Mouse (Mus musculus) liver, embryonic 13.5 days (tissue): Measurements from ENCODE around the gene Pkd1l2. TPM values are rescaled to one million over a fixed set of nuclear protein-coding genes. Genes with fewer than 3 reads are reported as not detected.

ENCODE experiments used
- ATAC-seq: fragments of 200-750 bp; cut with Nextera tagmentation; 2 replicates; pipeline ENCODE4 v1.8.0; 2017; ENCODE audit warnings: low read depth, mild to moderate bottlenecking, moderate number of reproducible peaks, moderate library complexity
- DNase-seq: peaks from one replicate; pipeline ENCODE4 v3.0.0; 2022
- H3K27ac ChIP-seq: fragments of 300-500 bp; sonication (generic); 2 replicates; pipeline ENCODE4 v1.5.1; 2015; ENCODE audit warnings: moderate library complexity, mild to moderate bottlenecking, inconsistent platforms
- H3K27me3 ChIP-seq: fragments of 300-500 bp; sonication (generic); 2 replicates; pipeline ENCODE4 v1.6.1; 2015; ENCODE audit warnings: mild to moderate bottlenecking, inconsistent platforms
- H3K36me3 ChIP-seq: fragments of 300-500 bp; sonication (generic); 2 replicates; pipeline ENCODE4 v1.6.1; 2015; ENCODE audit warnings: mild to moderate bottlenecking, inconsistent platforms
- H3K4me1 ChIP-seq: fragments of 300-500 bp; sonication (generic); replicated peaks from 2 replicates; pipeline ENCODE4 v1.6.1; 2015; ENCODE audit warnings: inconsistent platforms
- H3K4me2 ChIP-seq: fragments of 300-500 bp; sonication (generic); 2 replicates; pipeline ENCODE4 v1.6.1; 2015; ENCODE audit warnings: inconsistent platforms, mild to moderate bottlenecking, moderate library complexity
- H3K4me3 ChIP-seq: fragments of 300-500 bp; sonication (generic); replicated peaks from 2 replicates; pipeline ENCODE4 v1.5.1; 2015; ENCODE audit warnings: mild to moderate bottlenecking, inconsistent platforms
- H3K9ac ChIP-seq: fragments of 300-500 bp; sonication (generic); 2 replicates; pipeline ENCODE4 v1.6.1; 2015; ENCODE audit warnings: mild to moderate bottlenecking, inconsistent platforms
- H3K9me3 ChIP-seq: fragments of 300-500 bp; sonication (generic); replicated peaks from 2 replicates; pipeline ENCODE4 v1.6.1; 2016; ENCODE audit warnings: inconsistent platforms
- WGBS: fragments of 180-500 bp; shearing (Covaris S2); methylation state at CpG from one replicate; pipeline ENCODE4 v1.1.7; 2015; ENCODE audit not compliant: insufficient replicate concordance; 5-methylcytosine and 5-hydroxymethylcytosine counted together
- polyA plus RNA-seq: library from polyadenylated mRNA; unstranded; fragments of >200 nt; fragmentation: Nextera tagmentation; extraction: Ambion mirVana; gene quantifications from 2 replicates; pipeline ENCODE4 v1.2.1, GENCODE M21; 2015

Gene Pkd1l2
- polyA plus RNA-seq, 1 experiment from 2014 or later: 0.03 TPM

DNA sequence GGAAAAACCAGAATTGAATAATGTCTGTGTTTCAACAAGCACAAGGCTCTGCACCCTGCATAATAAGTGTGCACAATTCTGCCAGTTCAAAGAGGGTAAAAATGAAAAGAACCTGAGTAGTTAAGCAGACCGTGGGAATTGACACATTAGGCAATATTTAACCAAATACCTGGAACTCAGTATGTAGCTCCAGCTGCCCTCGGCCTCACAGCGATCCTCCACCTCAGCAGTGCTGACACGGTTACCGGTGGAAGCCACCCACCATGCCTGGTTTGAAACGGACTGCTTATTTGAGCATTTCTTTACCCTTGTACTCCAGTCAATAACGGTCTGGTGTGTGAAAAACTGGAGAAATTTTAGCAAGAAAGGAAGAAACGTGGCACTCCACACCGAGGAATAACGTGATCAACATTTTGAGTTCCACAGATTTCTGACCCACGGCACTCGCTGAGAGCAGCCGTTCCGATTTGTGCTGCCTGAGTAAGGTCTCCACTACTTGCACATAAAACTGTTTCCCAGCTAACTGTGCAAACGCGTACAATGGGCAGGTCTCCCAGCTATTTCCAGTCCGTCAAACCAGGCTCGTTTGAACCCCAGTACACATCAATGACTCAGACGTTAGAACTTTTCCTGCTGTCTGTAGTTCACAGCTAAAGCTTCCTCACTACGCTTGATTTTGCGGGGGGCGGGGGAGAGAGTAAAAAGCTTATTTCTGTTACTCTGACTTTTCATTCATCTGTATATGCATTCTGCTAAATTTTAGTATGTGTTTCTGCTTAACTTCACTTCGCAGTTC, 89.9 kb downstream of the Pkd1l2 start:
- ATAC-seq: no peak
- 10% methylated on average over 23 of the region's 23 CpGs for WGBS
- DNase-seq: no peak

DNA sequence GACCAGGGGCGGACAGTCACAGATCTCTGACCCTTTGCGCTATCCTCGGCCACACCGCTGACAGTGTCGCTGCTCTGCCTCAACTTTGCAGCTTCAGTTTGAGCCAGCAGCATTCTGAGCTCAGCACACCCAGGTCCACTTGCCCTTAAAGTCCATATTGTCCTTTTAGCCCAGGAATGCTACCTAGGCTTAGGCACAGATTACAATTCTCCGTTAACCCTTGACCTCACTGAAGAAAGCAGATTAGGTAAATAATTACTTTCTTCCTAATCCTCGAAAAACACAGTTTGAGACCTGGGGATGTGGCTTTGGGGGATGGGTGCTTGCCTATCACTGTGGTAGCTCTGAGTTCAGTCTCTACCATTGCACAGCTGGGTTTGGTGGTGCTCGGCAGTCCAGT, 91.0 kb downstream of the Pkd1l2 start:
- H3K27ac ChIP-seq: no peak overlapping the region
- no peak overlapping the region for H3K4me3 ChIP-seq
- WGBS: 70% methylated on average over 8 of the region's 8 CpGs
- H3K36me3 ChIP-seq: peaks cover 36% of the 10 kb centered on the region
- no peak overlapping the region for H3K9ac ChIP-seq
- no peak for DNase-seq
- H3K9me3 ChIP-seq: no peaks in the 10 kb centered on the region
- peak overlapping the region; percentile 97 for H3K4me2 ChIP-seq
- no peaks in the 10 kb centered on the region for H3K27me3 ChIP-seq
- peaks cover 33% of the 10 kb centered on the region for H3K4me1 ChIP-seq
- ATAC-seq: no peak

More for the DNA sequence above, 89.9 kb downstream of the Pkd1l2 start:
- Histone ChIP-seq H3K9me3 (no peaks in the 10 kb centered on the region), H3K4me1 (peaks cover 33% of the 10 kb centered on the region), H3K4me3 (peak overlapping the region; percentile 71), H3K4me2 (peak overlapping the region; percentile 97), H3K27ac (peak overlapping the region; percentile 72), H3K36me3 (peaks cover 26% of the 10 kb centered on the region), H3K9ac (peak overlapping the region; percentile 75), H3K27me3 (no peaks in the 10 kb centered on the region)

DNA sequence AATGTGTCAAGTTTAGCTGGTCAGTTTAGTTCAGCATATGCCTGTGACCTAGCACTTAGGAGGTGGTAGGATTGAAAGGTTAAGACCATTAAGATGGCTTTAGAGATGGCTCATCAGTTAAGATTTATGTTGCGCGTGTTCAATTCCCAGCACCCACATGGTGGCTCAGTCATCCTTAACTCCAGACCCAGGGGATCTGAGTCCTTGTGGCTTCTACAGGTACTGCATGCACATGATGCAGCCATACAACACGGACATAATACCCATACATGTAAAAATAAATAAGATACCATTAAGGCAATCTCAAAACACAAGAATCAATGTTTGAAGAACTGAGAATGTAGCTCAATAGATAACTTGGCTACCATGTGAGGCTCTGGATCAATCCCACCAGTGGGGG, 92.4 kb downstream of the Pkd1l2 start:
- H3K9ac ChIP-seq: no peak overlapping the region
- 85% methylated on average over 3 of the region's 3 CpGs for WGBS
- DNase-seq (no peak), ATAC-seq (no peak)
- no peaks in the 10 kb centered on the region for H3K9me3 ChIP-seq
- H3K27me3 ChIP-seq: no peaks in the 10 kb centered on the region
- H3K4me3 ChIP-seq: no peak overlapping the region
- peaks cover 33% of the 10 kb centered on the region for H3K4me1 ChIP-seq
- peaks cover 46% of the 10 kb centered on the region for H3K36me3 ChIP-seq
- H3K27ac ChIP-seq: no peak overlapping the region
- no peak overlapping the region for H3K4me2 ChIP-seq

DNA sequence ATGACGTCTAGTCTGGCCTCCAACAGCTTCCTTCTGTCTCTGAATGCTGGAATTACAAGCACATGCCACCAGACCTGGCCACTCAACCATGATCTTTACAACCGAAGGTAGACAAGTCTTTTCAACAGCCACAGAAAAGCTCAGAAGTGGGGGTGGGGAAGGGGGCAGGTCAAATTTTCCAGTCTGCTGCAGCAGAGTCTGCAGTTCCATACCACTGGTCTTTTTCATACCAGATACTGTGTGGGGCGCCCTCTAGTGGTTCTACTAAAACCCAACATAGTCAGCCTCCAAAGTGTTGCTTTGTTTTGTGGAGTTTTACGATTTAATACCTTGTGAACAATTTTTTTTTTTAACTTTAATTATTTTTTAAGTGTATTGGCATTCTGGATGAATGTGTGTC, 102.1 kb downstream of the Pkd1l2 start:
- Histone ChIP-seq H3K9ac (no peak overlapping the region), H3K4me3 (no peak overlapping the region), H3K27me3 (no peaks in the 10 kb centered on the region), H3K9me3 (no peaks in the 10 kb centered on the region), H3K4me1 (peaks cover 22% of the 10 kb centered on the region), H3K27ac (no peak overlapping the region), H3K4me2 (peak overlapping the region; percentile 31), H3K36me3 (peaks cover 21% of the 10 kb centered on the region)
- peak; percentile 48 for DNase-seq
- no peak for ATAC-seq
- 18% methylated on average over 4 of the region's 4 CpGs for WGBS

DNA sequence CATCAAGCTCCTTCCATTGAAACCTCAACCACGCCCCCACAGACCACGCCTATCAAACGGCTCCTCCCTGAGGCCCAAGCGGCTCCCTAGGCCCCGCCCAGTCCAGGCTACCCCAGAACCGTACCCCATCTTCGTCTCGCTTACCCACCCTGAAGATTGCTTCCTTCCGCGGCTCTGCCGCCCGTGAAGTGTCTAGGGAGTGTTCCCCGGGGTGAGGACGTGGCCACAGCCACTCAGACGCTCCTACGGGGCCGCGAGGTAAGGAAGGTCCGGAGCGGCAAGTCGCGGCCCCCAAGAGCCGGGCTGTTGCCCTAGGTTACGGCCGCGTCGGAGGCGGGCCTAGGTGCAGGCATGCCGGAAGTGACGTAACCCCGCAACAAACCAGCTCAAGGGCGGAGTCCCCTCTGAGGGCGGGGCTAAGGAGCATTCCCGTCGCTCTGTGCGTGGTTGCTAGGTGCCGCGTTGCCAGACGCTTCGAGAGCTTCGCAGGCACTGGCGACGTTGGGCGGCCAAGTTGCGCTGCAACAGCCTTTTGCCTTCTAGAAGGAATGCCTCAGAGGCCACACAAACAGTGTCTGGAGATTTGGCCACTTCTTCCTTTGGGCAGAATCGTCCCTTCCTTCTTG, 103.5 kb downstream of the Pkd1l2 start, which contains the start of gene 1700030J22Rik:
Gene 1700030J22Rik (minus strand): TSS at position 329 of the 626 bp plus-strand sequence.
- no peaks in the 10 kb centered on the region for H3K9me3 ChIP-seq
- ATAC-seq (peak; percentile 96), DNase-seq (peak; percentile 98)
- WGBS: under 1% methylated on average over 46 of the region's 46 CpGs
- peaks cover 11% of the 10 kb centered on the region for H3K36me3 ChIP-seq
- H3K27ac ChIP-seq: no peak within 1 kb of the TSS
- peak within 1 kb of the TSS; percentile 80 for H3K4me3 ChIP-seq
- peaks cover 22% of the 10 kb centered on the region for H3K4me1 ChIP-seq
- H3K4me2 ChIP-seq: peak within 1 kb of the TSS; percentile 88
- peak within 1 kb of the TSS; percentile 69 for H3K9ac ChIP-seq
- no peaks in the 10 kb centered on the region for H3K27me3 ChIP-seq

DNA sequence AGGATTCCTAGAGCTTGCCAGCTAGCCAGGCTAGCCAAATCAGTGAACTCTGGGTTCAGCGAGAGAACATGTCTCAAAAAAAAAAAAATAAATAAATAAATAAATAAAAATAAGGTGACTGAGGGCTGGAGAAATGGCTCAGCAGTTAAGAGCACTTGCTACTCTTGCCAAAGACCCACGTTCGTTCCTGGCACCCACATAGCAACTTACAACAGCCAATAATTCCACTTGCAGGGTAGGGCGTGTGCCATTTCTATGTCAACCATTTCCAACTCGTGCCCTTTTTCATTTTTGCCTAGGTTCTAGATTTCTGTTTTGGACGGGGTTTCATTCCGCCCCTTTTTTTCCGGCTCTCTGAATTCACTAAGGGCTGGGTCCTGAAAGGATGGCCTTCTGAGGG, 104.2 kb downstream of the Pkd1l2 start:
- H3K4me1 ChIP-seq: peaks cover 22% of the 10 kb centered on the region
- 30% methylated on average over 8 of the region's 8 CpGs for WGBS
- H3K36me3 ChIP-seq: 0 out of 2 replicates have a peak, but pooled peaks cover 4% of the 10 kb centered on the region
- peak overlapping the region; percentile 80 for H3K4me3 ChIP-seq
- no peak overlapping the region for H3K27ac ChIP-seq
- no peak for ATAC-seq
- peak overlapping the region; percentile 88 for H3K4me2 ChIP-seq
- peaks cover 2% of the 10 kb centered on the region; the same call in 1 of the 2 replicates for H3K27me3 ChIP-seq
- peak overlapping the region; percentile 69 for H3K9ac ChIP-seq
- H3K9me3 ChIP-seq: no peaks in the 10 kb centered on the region
- no peak for DNase-seq

DNA sequence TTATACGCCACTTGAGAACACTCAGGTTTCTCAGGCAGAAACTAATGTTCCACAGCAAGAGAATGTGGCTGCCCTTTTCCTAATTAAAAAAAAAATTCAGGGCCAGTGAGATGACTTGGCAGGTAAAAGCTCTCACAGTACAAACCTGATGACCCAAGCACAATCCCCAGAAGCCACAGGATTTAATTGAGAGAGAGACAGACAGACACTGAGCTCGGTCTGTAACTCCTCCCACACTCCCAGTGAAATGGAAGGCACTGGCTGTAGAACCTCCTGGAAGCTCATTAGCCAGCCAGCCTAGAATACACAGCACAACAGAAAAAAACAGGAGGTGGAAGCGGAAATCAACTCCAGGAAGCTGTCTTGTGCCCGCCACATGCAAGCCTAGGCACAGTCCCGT, 106.6 kb downstream of the Pkd1l2 start:
- Histone ChIP-seq H3K9ac (no peak overlapping the region), H3K27me3 (peaks cover 4% of the 10 kb centered on the region; the same call in 1 of the 2 replicates), H3K4me2 (no peak overlapping the region), H3K4me3 (no peak overlapping the region), H3K9me3 (no peaks in the 10 kb centered on the region), H3K36me3 (no peaks in the 10 kb centered on the region), H3K4me1 (peaks cover 22% of the 10 kb centered on the region), H3K27ac (no peak overlapping the region)
- ATAC-seq: no peak
- WGBS: 60% methylated on average over 5 of the region's 5 CpGs
- no peak for DNase-seq

DNA sequence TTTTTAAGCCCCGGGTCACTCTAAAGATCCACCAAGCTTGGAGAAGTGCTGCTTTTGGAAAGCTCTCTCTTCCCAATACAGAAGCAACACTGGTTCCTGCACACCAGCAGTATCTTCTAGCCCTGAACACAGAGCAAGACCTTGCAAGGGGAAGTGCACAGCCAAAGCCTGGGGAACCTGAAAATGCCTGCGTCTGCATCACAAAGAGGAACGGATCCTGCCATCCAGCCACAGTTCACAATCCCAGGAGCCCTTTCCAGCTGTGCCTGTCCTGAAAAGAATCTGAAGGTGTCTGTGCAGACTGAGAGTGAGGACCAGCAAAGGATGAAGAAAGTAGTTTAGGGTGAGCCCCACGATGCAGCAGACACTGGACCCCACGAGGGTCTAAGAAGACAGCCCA, 107.2 kb downstream of the Pkd1l2 start:
- H3K27ac ChIP-seq: no peak overlapping the region
- no peaks in the 10 kb centered on the region for H3K36me3 ChIP-seq
- no peak overlapping the region for H3K4me2 ChIP-seq
- no peak overlapping the region for H3K4me3 ChIP-seq
- no peaks in the 10 kb centered on the region for H3K9me3 ChIP-seq
- WGBS: 28% methylated on average over 5 of the region's 5 CpGs
- no peak for ATAC-seq
- H3K9ac ChIP-seq: no peak overlapping the region
- H3K27me3 ChIP-seq: peaks cover 4% of the 10 kb centered on the region; the same call in 1 of the 2 replicates
- no peak for DNase-seq
- peaks cover 22% of the 10 kb centered on the region for H3K4me1 ChIP-seq

DNA sequence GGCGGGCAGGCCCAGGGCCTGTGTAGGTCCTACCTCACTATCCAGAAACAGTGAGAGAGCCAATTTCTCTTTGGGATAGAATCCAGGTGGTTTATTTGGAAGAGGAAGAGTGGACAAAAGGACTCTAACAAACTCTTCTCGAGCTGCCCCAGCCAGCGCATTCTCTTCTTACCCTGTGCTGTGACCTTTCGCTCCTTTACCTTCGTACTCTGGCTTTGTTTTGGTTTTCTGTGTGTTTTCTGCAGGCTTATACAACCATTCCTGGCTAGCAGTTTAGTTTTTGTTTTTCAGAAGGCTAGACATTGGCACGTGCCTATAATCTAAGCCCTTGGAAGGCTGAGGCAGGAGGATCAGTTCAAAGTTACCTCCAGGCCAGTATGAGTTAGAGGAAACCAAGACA, 112.7 kb downstream of the Pkd1l2 start:
- ATAC-seq: no peak
- DNase-seq: no peak
- peaks cover 4% of the 10 kb centered on the region; the same call in 1 of the 2 replicates for H3K27me3 ChIP-seq
- no peaks in the 10 kb centered on the region for H3K4me1 ChIP-seq
- no peak overlapping the region for H3K27ac ChIP-seq
- H3K4me2 ChIP-seq: no peak overlapping the region
- H3K9ac ChIP-seq: no peak overlapping the region
- 63% methylated on average over 6 of the region's 6 CpGs for whole genome bisulfite sequencing
- no peaks in the 10 kb centered on the region for H3K36me3 ChIP-seq
- H3K9me3 ChIP-seq: no peaks in the 10 kb centered on the region
- no peak overlapping the region for H3K4me3 ChIP-seq

DNA sequence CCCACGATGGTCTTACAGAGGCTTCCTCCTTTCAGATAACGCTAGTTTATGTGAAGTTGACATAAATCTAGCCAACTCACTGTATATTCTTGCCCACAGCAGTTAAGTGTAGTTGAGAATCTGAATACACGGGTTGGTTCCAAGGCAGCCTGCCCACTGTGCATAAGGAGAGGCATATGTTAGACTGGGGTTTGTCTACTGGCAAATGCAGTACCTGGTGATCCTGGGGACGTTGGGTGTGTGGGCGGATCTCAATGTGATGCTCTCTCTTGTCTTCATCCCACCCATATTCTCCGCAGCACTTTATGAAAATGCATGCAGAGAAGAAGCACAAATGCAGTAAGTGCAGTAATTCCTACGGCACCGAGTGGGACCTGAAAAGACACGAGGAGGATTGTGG, 127.8 kb downstream of the Pkd1l2 start:
- Histone ChIP-seq H3K4me3 (no peak overlapping the region), H3K4me2 (no peak overlapping the region)

DNA sequence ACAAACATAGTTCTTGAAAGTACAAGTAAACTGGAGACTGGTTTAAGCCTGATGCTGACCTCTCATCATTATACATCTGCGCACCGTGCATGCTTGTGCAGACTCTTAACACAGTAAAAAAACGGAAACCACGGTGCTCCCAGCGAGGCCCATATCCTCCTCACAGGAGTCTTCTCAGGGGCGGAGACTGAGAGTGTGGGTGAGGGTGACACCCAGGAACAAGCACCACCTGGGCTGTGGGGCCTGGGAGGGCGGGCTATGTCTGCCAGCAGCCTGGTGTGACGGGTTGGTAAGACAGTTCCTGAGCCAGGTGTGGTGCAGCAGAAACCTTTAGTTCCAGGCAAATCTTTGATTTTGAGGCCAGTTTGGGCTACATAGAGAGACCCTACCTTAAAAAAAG, 129.8 kb downstream of the Pkd1l2 start:
- H3K4me3 ChIP-seq: no peak overlapping the region
- H3K9ac ChIP-seq: no peak overlapping the region
- no peak for ATAC-seq
- no peak for DNase-seq
- no peaks in the 10 kb centered on the region for H3K27me3 ChIP-seq
- no peak overlapping the region for H3K27ac ChIP-seq
- H3K4me2 ChIP-seq: no peak overlapping the region
- peaks cover 17% of the 10 kb centered on the region for H3K4me1 ChIP-seq
- peaks cover 47% of the 10 kb centered on the region for H3K36me3 ChIP-seq
- no peaks in the 10 kb centered on the region for H3K9me3 ChIP-seq
- 65% methylated on average over 8 of the region's 8 CpGs for WGBS

More for the DNA sequence above, 127.8 kb downstream of the Pkd1l2 start:
- no peak for DNase-seq
- ATAC-seq: no peak
- H3K36me3 ChIP-seq: peaks cover 61% of the 10 kb centered on the region
- no peaks in the 10 kb centered on the region for H3K9me3 ChIP-seq
- H3K27me3 ChIP-seq: no peaks in the 10 kb centered on the region
- no peak overlapping the region for H3K27ac ChIP-seq
- H3K9ac ChIP-seq: no peak overlapping the region
- WGBS: 76% methylated on average over 9 of the region's 9 CpGs
- H3K4me1 ChIP-seq: peaks cover 5% of the 10 kb centered on the region; the same call in 1 of the 2 replicates
